8 mouse cellular contexts compared by ENCODE assay signal in genomic region chr11:118433398-118433868, GRCm38 (mm10). TPM values are rescaled to one million over a fixed set of nuclear protein-coding genes. Genes with fewer than 3 reads are reported as not detected.
DNase-seq lines count a peak whose midpoint lies in the region; ATAC-seq and TF ChIP-seq lines count a peak whose summit lies in the region.

No protein-coding gene starts in this region.

- no peaks in the 10 kb centered on the region for H3K36me3 ChIP-seq in midbrain, embryonic 12.5 days
- H3K36me3 ChIP-seq in midbrain, embryonic 10.5 days = no peaks in the 10 kb centered on the region
- no peaks in the 10 kb centered on the region for H3K36me3 ChIP-seq in forebrain, embryonic 13.5 days (ENCODE audit: poor library complexity, severe bottlenecking)
- H3K36me3 ChIP-seq in hindbrain, postnatal 0 days (ENCODE audit: insufficient read depth, low read length) = no peaks in the 10 kb centered on the region
- H3K36me3 ChIP-seq in stomach, embryonic 16.5 days (ENCODE audit: control insufficient read depth, insufficient read depth, low read length) = no peaks in the 10 kb centered on the region

- H3K27me3 ChIP-seq in midbrain, embryonic 12.5 days = peaks cover 13% of the 10 kb centered on the region; the same call in 1 of the 2 replicates
- peaks cover 28% of the 10 kb centered on the region for H3K27me3 ChIP-seq in midbrain, embryonic 10.5 days (ENCODE audit: low read depth, poor library complexity, severe bottlenecking)
- peaks cover 9% of the 10 kb centered on the region; the same call in 1 of the 2 replicates for H3K27me3 ChIP-seq in forebrain, embryonic 13.5 days
- no peaks in the 10 kb centered on the region for H3K27me3 ChIP-seq in hindbrain, postnatal 0 days (ENCODE audit: insufficient read depth, low read length)
- no peaks in the 10 kb centered on the region for H3K27me3 ChIP-seq in stomach, embryonic 16.5 days (ENCODE audit: control insufficient read depth, insufficient read depth, low read length)

- no peak overlapping the region for H3K9ac ChIP-seq in midbrain, embryonic 12.5 days (replicated peaks)
- H3K9ac ChIP-seq in forebrain, embryonic 13.5 days = peak overlapping the region; percentile 32; the same call in 1 of the 2 replicates
- 0 out of 2 replicates have a peak overlapping the region, but pooled peaks have one; percentile 5 for H3K9ac ChIP-seq in hindbrain, postnatal 0 days (replicated peaks; ENCODE audit: low read length)
- H3K9ac ChIP-seq in stomach, embryonic 16.5 days (ENCODE audit: low read length) = peak overlapping the region; percentile 51

- no peaks in the 10 kb centered on the region for H3K9me3 ChIP-seq in midbrain, embryonic 12.5 days
- no peaks in the 10 kb centered on the region for H3K9me3 ChIP-seq in midbrain, embryonic 10.5 days (replicated peaks)
- no peaks in the 10 kb centered on the region for H3K9me3 ChIP-seq in forebrain, embryonic 13.5 days (replicated peaks)
- no peaks in the 10 kb centered on the region for H3K9me3 ChIP-seq in hindbrain, postnatal 0 days (ENCODE audit: low read length)
- no peaks in the 10 kb centered on the region for H3K9me3 ChIP-seq in stomach, embryonic 16.5 days (replicated peaks; ENCODE audit: control insufficient read depth, low read length)

- DNase-seq in midbrain, embryonic 10.5 days (ENCODE audit: low spot score) = no peak
- peak; percentile 45 for DNase-seq in hindbrain, postnatal 0 days (ENCODE audit: low spot score)
- DNase-seq in gastrocnemius, postnatal 4 days (ENCODE audit: low spot score in 2 of 2) = no peak
- DNase-seq in ovary, adult 18-20 months (ENCODE audit: low spot score) = no peak
- no peak for DNase-seq in urinary bladder, postnatal 10 days (ENCODE audit: low spot score)

- H3K27ac ChIP-seq in midbrain, embryonic 12.5 days (replicated peaks) = no peak overlapping the region
- H3K27ac ChIP-seq in midbrain, embryonic 10.5 days (replicated peaks) = no peak overlapping the region
- H3K27ac ChIP-seq in forebrain, embryonic 13.5 days = 0 out of 2 replicates have a peak overlapping the region, but pooled peaks have one; percentile 25
- no peak overlapping the region for H3K27ac ChIP-seq in hindbrain, postnatal 0 days
- peak overlapping the region; percentile 61 for H3K27ac ChIP-seq in stomach, embryonic 16.5 days (ENCODE audit: low read length)

- H3K4me2 ChIP-seq in midbrain, embryonic 12.5 days (replicated peaks) = peak overlapping the region; percentile 31
- H3K4me2 ChIP-seq in forebrain, embryonic 13.5 days = peak overlapping the region; percentile 43
- H3K4me2 ChIP-seq in hindbrain, postnatal 0 days (ENCODE audit: low read depth, low read length) = peak overlapping the region; percentile 34
- peak overlapping the region; percentile 55 for H3K4me2 ChIP-seq in stomach, embryonic 16.5 days (ENCODE audit: low read depth, low read length)

- no peak for TF ChIP-seq CTCF in hindbrain, postnatal 0 days (IDR thresholded peaks at IDR 0.05; ENCODE audit: low read depth)

- ATAC-seq in midbrain, embryonic 12.5 days (ENCODE audit: low FRiP score, low read depth) = no peak
- no peak for ATAC-seq in forebrain, embryonic 13.5 days
- ATAC-seq in hindbrain, postnatal 0 days = no peak
- ATAC-seq in stomach, embryonic 16.5 days (ENCODE audit: insufficient read depth, low FRiP score) = no peak

- WGBS in midbrain, embryonic 12.5 days = 75% methylated on average over 10 of the region's 10 CpGs
- WGBS in midbrain, embryonic 10.5 days = 78% methylated on average over 10 of the region's 10 CpGs
- 53% methylated on average over 10 of the region's 10 CpGs for WGBS in forebrain, embryonic 13.5 days
- 52% methylated on average over 10 of the region's 10 CpGs for WGBS in hindbrain, postnatal 0 days
- WGBS in stomach, embryonic 16.5 days = 39% methylated on average over 10 of the region's 10 CpGs

- peaks cover 40% of the 10 kb centered on the region for H3K4me1 ChIP-seq in midbrain, embryonic 12.5 days
- peaks cover 43% of the 10 kb centered on the region for H3K4me1 ChIP-seq in midbrain, embryonic 10.5 days
- H3K4me1 ChIP-seq in forebrain, embryonic 13.5 days = peaks cover 52% of the 10 kb centered on the region
- H3K4me1 ChIP-seq in hindbrain, postnatal 0 days (ENCODE audit: insufficient read depth, low read length) = peaks cover 18% of the 10 kb centered on the region
- H3K4me1 ChIP-seq in stomach, embryonic 16.5 days (ENCODE audit: control insufficient read depth, insufficient read depth, low read length) = peaks cover 63% of the 10 kb centered on the region

- no peak overlapping the region for H3K4me3 ChIP-seq in midbrain, embryonic 12.5 days
- no peak overlapping the region; the same call in 1 of the 2 replicates for H3K4me3 ChIP-seq in midbrain, embryonic 10.5 days
- peak overlapping the region; percentile 3; the same call in 1 of the 2 replicates for H3K4me3 ChIP-seq in forebrain, embryonic 13.5 days
- no peak overlapping the region for H3K4me3 ChIP-seq in hindbrain, postnatal 0 days (ENCODE audit: low read length)
- H3K4me3 ChIP-seq in stomach, embryonic 16.5 days (replicated peaks; ENCODE audit: low read length) = peak overlapping the region; percentile 31

RNA-seq across cellular contexts. Expression of gene C1qtnf1, which starts 5.4 kb away (rescaled TPM):
- 2.7 and 3.3 TPM in 2 replicates for polyA plus RNA-seq in midbrain, embryonic 12.5 days (2016; fragmentation: Nextera tagmentation; extraction: Ambion mirVana)
- 2.0 and 2.9 TPM in 2 replicates for polyA plus RNA-seq in midbrain, embryonic 10.5 days (2016; fragmentation: Nextera tagmentation; extraction: Ambion mirVana)
- 1.6 and 2.0 TPM in 2 replicates for polyA plus RNA-seq in forebrain, embryonic 13.5 days (2015; fragmentation: Nextera tagmentation; extraction: Ambion mirVana)
- 5.4 TPM in 2 replicates for total RNA-seq in hindbrain, postnatal 0 days (2014; rRNA removed)
- 3.5 and 4.3 TPM in 2 replicates for polyA plus RNA-seq in hindbrain, postnatal 0 days (2015; fragmentation: Nextera tagmentation; extraction: Ambion mirVana)
- polyA plus RNA-seq in stomach, embryonic 16.5 days (2015; fragmentation: Nextera tagmentation; extraction: Ambion mirVana) = 9.5 and 10.4 TPM in 2 replicates
- total RNA-seq in gastrocnemius, postnatal 4 days (2021) = 10 to 100 TPM; 33.2 to 37.6 TPM

RNA-seq across cellular contexts. Expression of gene Cant1, which starts 14.5 kb away (rescaled TPM):
- 29.3 and 30.9 TPM in 2 replicates for polyA plus RNA-seq in midbrain, embryonic 12.5 days (2016; fragmentation: Nextera tagmentation; extraction: Ambion mirVana)
- polyA plus RNA-seq in midbrain, embryonic 10.5 days (2016; fragmentation: Nextera tagmentation; extraction: Ambion mirVana) = 22.8 and 23.3 TPM in 2 replicates
- polyA plus RNA-seq in forebrain, embryonic 13.5 days (2015; fragmentation: Nextera tagmentation; extraction: Ambion mirVana) = 20.2 and 20.3 TPM in 2 replicates
- total RNA-seq in hindbrain, postnatal 0 days (2014; rRNA removed) = 47.9 and 51.7 TPM in 2 replicates
- polyA plus RNA-seq in hindbrain, postnatal 0 days (2015; fragmentation: Nextera tagmentation; extraction: Ambion mirVana) = 24.7 and 25.8 TPM in 2 replicates
- 22.5 and 24.3 TPM in 2 replicates for polyA plus RNA-seq in stomach, embryonic 16.5 days (2015; fragmentation: Nextera tagmentation; extraction: Ambion mirVana)
- 10 to 100 TPM; 20.1 to 20.7 TPM for total RNA-seq in gastrocnemius, postnatal 4 days (2021)

RNA-seq across cellular contexts. Expression of gene Lgals3bp, which starts 31.5 kb away (rescaled TPM):
- 1.7 and 1.8 TPM in 2 replicates for polyA plus RNA-seq in midbrain, embryonic 12.5 days (2016; fragmentation: Nextera tagmentation; extraction: Ambion mirVana)
- polyA plus RNA-seq in midbrain, embryonic 10.5 days (2016; fragmentation: Nextera tagmentation; extraction: Ambion mirVana) = 0.68 and 1.7 TPM in 2 replicates
- 1.1 and 1.3 TPM in 2 replicates for polyA plus RNA-seq in forebrain, embryonic 13.5 days (2015; fragmentation: Nextera tagmentation; extraction: Ambion mirVana)
- 25.5 and 30.6 TPM in 2 replicates for total RNA-seq in hindbrain, postnatal 0 days (2014; rRNA removed)
- 15.4 and 18.5 TPM in 2 replicates for polyA plus RNA-seq in hindbrain, postnatal 0 days (2015; fragmentation: Nextera tagmentation; extraction: Ambion mirVana)
- polyA plus RNA-seq in stomach, embryonic 16.5 days (2015; fragmentation: Nextera tagmentation; extraction: Ambion mirVana) = 59.8 and 75.8 TPM in 2 replicates
- total RNA-seq in gastrocnemius, postnatal 4 days (2021) = 10 to 100 TPM; 16.3 to 19.6 TPM

RNA-seq across cellular contexts. Expression of gene Engase, which starts 43.2 kb away (rescaled TPM):
- polyA plus RNA-seq in midbrain, embryonic 12.5 days (2016; fragmentation: Nextera tagmentation; extraction: Ambion mirVana) = 6.9 and 7.3 TPM in 2 replicates
- 7.3 and 8.6 TPM in 2 replicates for polyA plus RNA-seq in midbrain, embryonic 10.5 days (2016; fragmentation: Nextera tagmentation; extraction: Ambion mirVana)
- 4.5 and 5.6 TPM in 2 replicates for polyA plus RNA-seq in forebrain, embryonic 13.5 days (2015; fragmentation: Nextera tagmentation; extraction: Ambion mirVana)
- 9.0 and 20.7 TPM in 2 replicates for total RNA-seq in hindbrain, postnatal 0 days (2014; rRNA removed)
- 6.5 and 7.0 TPM in 2 replicates for polyA plus RNA-seq in hindbrain, postnatal 0 days (2015; fragmentation: Nextera tagmentation; extraction: Ambion mirVana)
- polyA plus RNA-seq in stomach, embryonic 16.5 days (2015; fragmentation: Nextera tagmentation; extraction: Ambion mirVana) = 10.0 and 11.3 TPM in 2 replicates
- 10 to 100 TPM; 16.0 to 27.7 TPM for total RNA-seq in gastrocnemius, postnatal 4 days (2021)

Comparison
In these comparisons a context has a peak if more than half of its experiments do, and no peak if none do; other contexts are left out.
1. H3K27ac ChIP-seq: peak in forebrain, embryonic 13.5 days (single experiment) and stomach, embryonic 16.5 days (single experiment); none in midbrain, embryonic 12.5 days (single experiment), midbrain, embryonic 10.5 days (single experiment) and hindbrain, postnatal 0 days (single experiment).
2. H3K4me3 ChIP-seq: peak in forebrain, embryonic 13.5 days (single experiment) and stomach, embryonic 16.5 days (single experiment); none in midbrain, embryonic 12.5 days (single experiment), midbrain, embryonic 10.5 days (single experiment) and hindbrain, postnatal 0 days (single experiment).
3. Peak in every context shown above with its lines, with median percentiles within 50 percentile points of each other: H3K4me2 ChIP-seq.